Mouse (Mus musculus) olfactory bulb, adult 2 months (tissue): Measurements from ENCODE around the gene Adap1.

Experiments
- CTCF ChIP-seq: fragments of 200-500 bp; IDR thresholded peaks from 2 replicates; pipeline ENCODE4 v1.5.1; 2012; ENCODE audit warnings: low read depth, mild to moderate bottlenecking, low read length, moderate library complexity; ENCODE audit not compliant: insufficient read depth
- POLR2A ChIP-seq: fragments of 200-500 bp; IDR thresholded peaks from 2 replicates; pipeline ENCODE4 v1.6.1; 2012; ENCODE audit warnings: mild to moderate bottlenecking, low read depth, low read length, moderate library complexity; ENCODE audit not compliant: insufficient read depth

GRCm38 (mm10) chr5:139309946-139310345 lies 15.5 kb downstream of the Adap1 start:
- TF ChIP-seq CTCF (no peak), POLR2A (no peak)
